Mouse (Mus musculus): ENCODE results near the gene Map7.

DNA sequence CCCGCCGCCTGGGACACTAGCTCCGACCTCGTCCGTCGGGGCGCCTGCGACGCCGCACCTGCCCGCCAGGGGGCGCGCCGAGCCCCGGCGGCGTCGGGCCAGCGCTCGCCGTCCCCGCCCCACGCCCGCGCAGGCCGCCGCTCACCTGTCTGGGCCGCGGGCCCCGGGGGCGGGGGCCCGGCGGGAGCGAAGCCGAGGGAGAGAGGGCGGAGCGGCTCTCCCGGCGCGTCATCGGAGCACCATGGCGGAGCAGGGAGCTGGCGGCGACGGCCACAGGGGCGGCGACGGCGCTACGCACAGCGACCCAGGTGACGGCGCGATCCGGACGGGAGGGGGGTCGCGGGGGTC lies 476 bp downstream of the Map7 start:
- no peak for TF ChIP-seq CTCF (IDR thresholded peaks at IDR 0.05; ENCODE audit: borderline replicate concordance, insufficient read depth, low read length)
- no peak for TF ChIP-seq POLR2A (IDR thresholded peaks at IDR 0.05; ENCODE audit: low read depth, low read length)
